Mouse (Mus musculus) kidney, adult 11 months (tissue): Measurements from ENCODE around the gene Gm2016.
"Not testable (repeated sequence)": the region's sequence is repeated elsewhere in the genome, so short reads cannot be mapped to it uniquely, and the experiment has no call there.

Source experiments
- DNase-seq: peaks from one replicate; pipeline ENCODE4 v3.0.0; 2022

Gm2016 gene

DNA sequence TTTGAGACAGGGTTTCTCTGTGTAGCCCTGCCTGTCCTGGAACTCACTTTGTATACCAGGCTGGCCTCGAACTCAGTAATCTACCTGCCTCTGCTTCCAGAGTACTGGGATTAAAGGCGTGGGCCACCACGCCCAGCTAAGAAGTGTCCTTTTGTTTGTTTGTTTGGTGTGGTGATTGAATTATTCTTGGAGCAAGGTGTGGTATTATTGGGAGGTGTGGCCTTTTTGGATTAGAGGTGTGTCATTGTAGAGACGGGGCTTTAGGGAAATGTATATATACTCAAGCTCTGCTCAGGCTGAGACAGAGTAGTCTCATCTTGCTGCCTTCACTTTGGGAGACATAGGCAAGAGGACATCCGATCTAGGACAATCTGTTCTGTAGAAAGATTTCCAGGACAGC is at the start of gene Gm2016:
Gm2016 (plus strand) TSS at position 301 of the 400 bp plus-strand sequence.
- not testable (repeated sequence) for DNase-seq

DNA sequence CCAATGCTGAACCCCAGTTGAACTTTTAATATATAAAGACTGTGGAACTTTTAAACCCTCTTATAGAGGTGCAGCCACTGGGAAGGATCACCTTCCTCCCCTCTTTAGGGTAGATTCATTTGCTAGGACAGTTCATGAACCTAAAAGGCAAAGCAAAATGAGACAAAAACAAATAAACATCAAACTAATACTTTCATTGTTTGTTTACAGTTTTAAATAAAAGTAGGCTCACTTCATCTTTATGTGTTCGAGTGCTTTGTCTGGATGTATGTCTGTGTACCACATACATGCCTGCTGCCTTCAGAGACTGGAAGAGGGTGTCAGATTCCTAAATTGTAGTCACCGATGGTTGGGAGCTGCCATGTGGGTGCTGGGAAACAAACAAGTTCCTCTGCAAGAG is 31.6 kb upstream of the Gm2016 start, which contains the start of gene Gm2001:
Gm2001 (minus strand) TSS at position 101 of the 400 bp plus-strand sequence.
- DNase-seq = not testable (repeated sequence)

DNA sequence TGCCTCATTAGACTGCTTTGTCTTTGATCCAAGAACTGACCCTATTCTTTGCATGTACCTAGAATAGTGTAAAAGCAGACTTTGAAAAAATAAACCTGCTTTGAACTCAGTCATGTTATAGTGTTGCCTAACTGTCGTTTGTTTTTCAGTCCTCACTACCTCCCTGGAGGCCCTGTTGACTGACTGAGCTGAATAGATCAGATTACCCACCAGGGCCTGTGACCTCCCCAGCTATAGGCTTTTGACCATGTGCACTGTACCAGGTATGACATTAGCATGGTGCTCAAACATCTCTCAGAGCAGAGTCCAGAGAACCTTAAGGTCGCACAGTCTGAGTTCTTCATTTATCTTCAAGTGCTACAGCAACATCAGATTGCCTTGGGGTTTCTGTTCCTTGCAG is 23.2 kb upstream of the Gm2016 start:
- DNase-seq = not testable (repeated sequence)

DNA sequence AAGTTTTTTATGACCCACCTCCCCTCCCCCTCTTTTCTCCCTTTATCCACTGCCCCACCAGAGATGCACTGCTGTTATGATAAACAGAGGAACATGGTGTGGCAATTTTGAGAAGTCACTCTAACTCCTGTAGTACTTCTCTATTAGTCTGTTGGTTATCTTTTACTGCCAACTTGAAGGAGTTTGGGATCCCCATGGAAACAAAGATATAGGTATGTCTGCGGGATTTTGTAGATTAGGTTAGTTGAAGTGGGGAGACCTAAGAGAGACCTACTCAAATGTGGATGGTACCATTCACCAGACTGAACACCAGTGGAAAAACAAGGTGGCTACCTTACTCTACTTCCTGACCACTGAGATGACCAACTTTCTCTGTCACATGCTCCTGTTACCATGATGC is 17.8 kb upstream of the Gm2016 start:
- not testable (repeated sequence) for DNase-seq

DNA sequence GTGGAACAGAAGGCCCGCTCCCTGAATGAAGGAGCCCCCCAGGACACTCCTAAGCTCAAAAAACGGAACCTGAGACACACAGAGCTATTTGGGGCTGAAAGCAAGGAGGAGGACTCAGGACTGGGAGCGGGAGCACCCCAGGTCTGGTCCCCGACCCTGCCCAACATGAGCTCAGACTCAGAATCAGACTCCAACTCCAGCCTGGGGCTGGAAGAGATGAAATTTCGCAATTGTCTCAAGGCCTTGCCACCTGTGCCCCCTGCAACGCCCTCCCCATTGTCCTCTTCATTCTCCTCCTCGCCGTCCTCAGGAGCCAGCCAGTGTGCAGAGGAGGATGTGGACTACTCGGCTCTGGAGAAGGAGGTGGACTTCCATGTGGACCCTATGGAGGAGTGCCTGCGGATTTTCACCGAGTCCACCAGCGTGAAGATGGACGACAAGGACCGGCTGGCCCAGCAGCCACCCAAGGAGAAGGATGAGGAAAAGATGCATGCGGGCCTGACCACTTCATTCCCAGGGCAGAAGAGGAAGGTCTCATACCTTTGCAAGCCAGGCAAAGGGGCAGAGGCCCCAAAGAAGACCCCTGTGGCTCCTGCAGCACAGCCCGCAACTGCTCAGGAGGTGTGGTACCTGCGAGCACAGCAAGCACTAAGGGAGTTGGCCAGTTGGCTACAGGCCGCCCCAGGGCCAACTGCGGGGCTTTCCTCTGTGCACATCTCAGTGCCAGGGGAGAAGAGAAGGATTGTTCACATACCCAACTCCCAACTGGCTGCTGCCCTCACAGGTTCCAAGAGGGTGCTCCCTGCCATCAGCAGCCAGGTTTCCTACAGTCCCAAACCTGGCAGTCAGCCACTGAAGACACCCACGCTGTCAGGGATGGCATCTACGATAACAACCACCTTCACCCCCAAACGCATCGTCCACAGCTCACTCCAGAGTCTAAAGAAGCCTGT is 11.9 kb upstream of the Gm2016 start:
- DNase-seq = not testable (repeated sequence)

DNA sequence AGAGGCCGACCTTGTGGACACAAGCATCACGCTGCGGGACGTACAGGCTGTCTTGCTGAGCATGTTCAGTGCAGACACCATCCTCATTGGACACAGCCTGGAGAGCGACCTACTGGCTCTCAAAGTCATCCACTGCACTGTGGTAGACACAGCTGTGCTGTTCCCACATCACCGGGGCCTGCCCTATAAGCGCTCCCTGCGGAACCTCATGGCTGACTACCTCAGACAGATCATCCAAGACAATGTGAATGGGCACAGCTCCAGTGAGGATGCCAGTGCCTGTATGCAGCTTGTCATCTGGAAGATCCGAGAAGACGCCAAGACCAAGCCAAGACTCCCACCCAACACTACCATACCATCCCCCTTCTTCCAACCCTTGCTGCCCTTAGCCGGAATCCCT is 10.2 kb upstream of the Gm2016 start:
- DNase-seq = not testable (repeated sequence)

DNA sequence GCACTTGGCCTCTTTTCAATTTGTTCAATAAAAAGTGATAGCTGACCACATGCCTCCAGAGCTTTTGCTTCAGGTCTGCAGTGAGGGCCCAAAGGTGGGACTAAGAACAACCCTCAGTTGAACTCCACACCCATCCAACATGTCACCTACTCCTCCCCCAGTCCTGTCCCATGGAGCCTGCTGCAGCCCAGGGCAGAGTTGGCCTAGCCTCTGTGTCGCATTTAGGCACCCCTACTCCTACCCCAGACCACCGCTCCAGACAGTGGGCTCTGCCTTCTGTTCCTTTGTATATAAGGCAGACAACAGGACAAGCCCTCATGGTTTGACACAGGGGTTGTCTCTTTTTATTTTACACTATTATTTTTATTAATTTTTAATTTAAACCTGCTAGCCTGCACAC is 9.8 kb upstream of the Gm2016 start:
- not testable (repeated sequence) for DNase-seq

DNA sequence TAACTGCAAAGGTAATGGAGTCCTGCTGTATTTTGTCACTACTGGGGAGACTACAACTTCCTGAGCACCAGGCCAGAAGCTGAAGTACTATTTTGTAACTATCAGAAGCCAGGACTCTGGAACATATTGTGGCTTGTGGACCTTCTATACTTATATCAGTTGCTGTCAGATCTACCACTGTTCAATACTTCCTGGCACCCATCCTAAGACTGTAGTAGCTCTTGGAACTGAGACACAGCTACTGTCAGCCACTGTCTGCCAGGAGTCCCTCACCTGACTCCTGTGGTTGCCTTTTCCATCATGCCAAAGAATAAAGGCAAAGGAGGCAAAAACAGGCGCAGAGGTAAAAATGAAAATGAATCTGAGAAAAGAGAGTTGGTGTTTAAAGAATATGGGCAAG is 21.2 kb downstream of the Gm2016 start, which contains the start of gene Gm2022:
Gm2022 (plus strand) TSS at position 301 of the 400 bp plus-strand sequence.
- DNase-seq = not testable (repeated sequence)

DNA sequence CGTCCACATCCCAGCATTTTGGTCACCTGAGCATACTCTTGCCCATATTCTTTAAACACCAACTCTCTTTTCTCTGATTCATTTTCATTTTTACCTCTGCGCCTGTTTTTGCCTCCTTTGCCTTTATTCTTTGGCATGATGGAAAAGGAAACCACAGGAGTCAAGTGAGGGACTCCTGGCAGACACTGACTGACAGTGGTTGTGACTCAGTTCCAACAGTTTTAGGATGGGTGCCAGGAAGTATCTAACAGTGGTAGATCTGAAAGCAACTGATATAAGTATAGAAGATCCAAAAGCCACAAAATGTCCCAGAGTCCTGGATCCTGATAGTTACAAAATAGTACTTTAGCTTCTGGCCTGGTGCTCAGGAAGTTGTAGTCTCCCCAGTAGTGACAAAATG is 45.8 kb downstream of the Gm2016 start, which contains the start of gene Gm2035:
Gm2035 (minus strand) TSS at position 137 of the 400 bp plus-strand sequence.
- not testable (repeated sequence) for DNase-seq
